Mouse (Mus musculus): ENCODE results near the gene 1600014C23Rik. TPM values are rescaled to one million over a fixed set of nuclear protein-coding genes. Genes with fewer than 3 reads are reported as not detected.
A peak's percentile ranks its signal among the peaks of the same experiment; 100 is the strongest.

The 1600014C23Rik gene
- polyA plus RNA-seq, 1 experiment from 2014 or later: not detected

DNA sequence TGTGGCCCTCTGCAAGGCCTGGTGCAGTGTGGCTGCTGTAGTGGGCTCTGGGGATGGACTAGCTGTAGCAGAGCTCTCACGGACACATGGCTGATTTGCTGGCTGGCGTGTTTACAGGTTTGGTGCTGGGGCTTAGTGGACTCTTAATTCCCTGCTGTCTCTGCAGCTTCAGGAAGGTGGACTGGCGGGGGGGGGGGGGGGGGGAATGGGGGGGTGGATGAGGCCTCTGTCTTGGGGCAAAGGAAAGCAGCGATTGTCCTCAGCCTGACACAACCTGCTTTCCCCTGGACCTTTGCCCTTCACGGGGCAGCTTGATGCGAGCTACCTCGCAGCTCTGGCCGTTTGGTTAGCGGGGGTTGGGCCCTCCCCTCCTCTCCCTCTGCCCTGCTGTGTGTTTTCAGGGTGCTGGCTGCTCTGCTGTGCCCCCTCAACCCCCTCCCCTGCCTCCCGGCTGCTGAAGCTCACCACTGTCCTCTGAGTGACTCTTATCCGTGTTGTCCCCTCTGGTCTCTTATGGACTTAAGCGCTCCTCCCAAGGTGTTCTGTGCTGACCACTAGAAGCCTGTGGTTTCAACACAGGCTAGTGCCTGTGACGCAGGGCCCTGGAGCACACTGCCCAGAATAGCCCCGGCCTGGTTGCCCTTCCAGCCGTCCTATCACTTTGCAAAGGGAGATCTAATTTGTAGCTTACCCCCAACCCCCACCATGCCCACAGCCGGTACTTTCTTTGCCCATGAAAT lies 33.0 kb downstream of the 1600014C23Rik start:
- peak overlapping the region; percentile 88 for H3K27ac ChIP-seq (ENCODE audit: low read length)

DNA sequence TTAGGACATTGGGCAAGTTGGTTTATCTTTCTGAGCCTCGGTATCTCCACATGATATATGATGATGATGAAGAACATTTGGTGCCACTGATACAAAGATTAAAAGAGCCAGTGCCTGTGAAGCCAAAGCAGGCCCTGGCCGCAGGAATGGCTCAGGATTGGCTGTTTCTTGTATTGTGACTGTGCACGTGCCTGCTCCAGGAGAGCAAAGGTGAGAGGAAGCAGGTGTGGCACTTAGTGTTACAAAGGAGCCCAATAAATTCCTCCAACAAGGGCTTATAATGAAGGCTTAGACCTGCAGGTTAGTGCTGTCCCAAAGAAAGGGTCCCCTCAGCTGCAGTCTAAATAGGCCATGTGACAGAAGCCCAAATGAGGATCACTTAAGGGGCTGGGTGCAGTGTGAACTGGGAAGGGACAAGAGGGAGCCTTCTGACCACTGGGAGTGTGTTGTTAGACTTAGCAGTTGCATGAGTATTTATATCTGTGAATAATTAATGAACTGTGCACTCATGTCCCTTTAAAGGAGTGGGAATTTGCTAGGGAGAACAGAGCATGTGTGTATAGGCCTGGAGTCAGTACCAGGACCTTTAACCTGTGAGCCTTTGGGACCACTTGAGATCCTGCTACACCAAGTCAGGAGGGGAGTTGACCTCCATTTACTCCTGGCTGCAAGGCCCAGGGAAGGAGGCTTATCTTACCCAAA lies 34.5 kb downstream of the 1600014C23Rik start:
- WGBS: 65% methylated on average over 3 of the region's 3 CpGs
- Histone ChIP-seq H3K4me2 (replicated peaks; ENCODE audit: low read depth, low read length) (no peak overlapping the region), H3K27me3 (replicated peaks; ENCODE audit: insufficient read depth, low read length) (no peaks in the 10 kb centered on the region), H3K9ac (replicated peaks; ENCODE audit: low read depth) (no peak overlapping the region), H3K4me1 (ENCODE audit: insufficient read depth, low read depth, low read length) (peaks cover 5% of the 10 kb centered on the region), H3K27ac (ENCODE audit: low read length) (peak overlapping the region; percentile 28; the same call in 1 of the 2 replicates), H3K4me3 (ENCODE audit: low read depth, low read length) (no peak overlapping the region), H3K9me3 (ENCODE audit: low read length) (no peaks in the 10 kb centered on the region), H3K36me3 (ENCODE audit: insufficient read depth, low read length) (no peaks in the 10 kb centered on the region)
- peak; percentile 23 for ATAC-seq
- peak; percentile 49 for DNase-seq (ENCODE audit: low spot score)
- TF ChIP-seq CTCF (IDR thresholded peaks at IDR 0.05) (no peak), EP300 (IDR thresholded peaks at IDR 0.05) (0 out of 2 replicates have a peak, but pooled peaks have one; percentile 25)

More for the DNA sequence above, 33.0 kb downstream of the 1600014C23Rik start:
- no peak overlapping the region for H3K4me3 ChIP-seq (ENCODE audit: low read depth, low read length)
- no peaks in the 10 kb centered on the region for H3K36me3 ChIP-seq (ENCODE audit: insufficient read depth, low read length)
- no peaks in the 10 kb centered on the region for H3K27me3 ChIP-seq (replicated peaks; ENCODE audit: insufficient read depth, low read length)
- no peaks in the 10 kb centered on the region for H3K9me3 ChIP-seq (ENCODE audit: low read length)
- peaks cover 2% of the 10 kb centered on the region for H3K4me1 ChIP-seq (ENCODE audit: insufficient read depth, low read depth, low read length)
- DNase-seq (ENCODE audit: low spot score) (peak; percentile 82), ATAC-seq (peak; percentile 88)
- no peak overlapping the region for H3K4me2 ChIP-seq (replicated peaks; ENCODE audit: low read depth, low read length)
- WGBS: 46% methylated on average over 9 of the region's 16 CpGs
- TF ChIP-seq EP300 (IDR thresholded peaks at IDR 0.05) (peak; percentile 69), CTCF (IDR thresholded peaks at IDR 0.05) (no peak)
- H3K9ac ChIP-seq (replicated peaks; ENCODE audit: low read depth): no peak overlapping the region

DNA sequence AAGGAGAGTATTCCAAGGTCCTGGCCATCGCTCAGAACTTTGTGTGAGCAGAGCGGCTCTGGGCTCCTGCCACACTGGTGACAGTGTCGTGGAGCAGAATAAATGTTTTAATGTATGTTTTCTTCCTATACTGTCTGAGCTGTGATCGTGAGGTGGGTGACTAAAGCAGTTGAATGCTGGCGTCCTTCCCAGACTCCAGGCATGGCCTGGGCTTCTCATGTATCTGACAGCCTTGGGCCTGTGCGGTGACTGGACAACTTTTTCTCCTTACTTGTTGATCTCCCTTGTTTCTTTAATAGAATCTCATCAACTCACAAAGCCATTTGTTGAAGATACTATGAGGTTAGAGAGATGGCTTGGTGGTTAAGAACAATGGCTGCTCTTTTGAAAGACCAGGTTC lies 35.3 kb downstream of the 1600014C23Rik start:
- H3K36me3 ChIP-seq (ENCODE audit: insufficient read depth, low read length): no peaks in the 10 kb centered on the region
- H3K4me3 ChIP-seq (ENCODE audit: low read depth, low read length): no peak overlapping the region
- H3K4me2 ChIP-seq (replicated peaks; ENCODE audit: low read depth, low read length): no peak overlapping the region
- H3K9me3 ChIP-seq (ENCODE audit: low read length): no peaks in the 10 kb centered on the region
- peaks cover 9% of the 10 kb centered on the region for H3K4me1 ChIP-seq (ENCODE audit: insufficient read depth, low read depth, low read length)
- ATAC-seq: no peak
- 0 out of 2 replicates have a peak overlapping the region, but pooled peaks have one; percentile 33 for H3K27ac ChIP-seq (ENCODE audit: low read length)
- DNase-seq (ENCODE audit: low spot score): no peak
- no peaks in the 10 kb centered on the region for H3K27me3 ChIP-seq (replicated peaks; ENCODE audit: insufficient read depth, low read length)
- WGBS: 57% methylated on average over 6 of the region's 6 CpGs
- no peak overlapping the region for H3K9ac ChIP-seq (replicated peaks; ENCODE audit: low read depth)
- TF ChIP-seq EP300 (IDR thresholded peaks at IDR 0.05) (no peak), CTCF (IDR thresholded peaks at IDR 0.05) (no peak)

GRCm38 (mm10) chr17:45696981-45697380 lies 36.7 kb downstream of the 1600014C23Rik start:
- no peak for TF ChIP-seq CTCF (IDR thresholded peaks at IDR 0.05)
- TF ChIP-seq EP300 (IDR thresholded peaks at IDR 0.05): no peak
- Histone ChIP-seq H3K9me3 (ENCODE audit: low read length) (no peaks in the 10 kb centered on the region), H3K4me1 (ENCODE audit: insufficient read depth, low read depth, low read length) (peaks cover 17% of the 10 kb centered on the region), H3K4me2 (replicated peaks; ENCODE audit: low read depth, low read length) (no peak overlapping the region), H3K4me3 (ENCODE audit: low read depth, low read length) (no peak overlapping the region), H3K9ac (replicated peaks; ENCODE audit: low read depth) (no peak overlapping the region), H3K36me3 (ENCODE audit: insufficient read depth, low read length) (no peaks in the 10 kb centered on the region), H3K27ac (ENCODE audit: low read length) (peak overlapping the region; percentile 27; the same call in 1 of the 2 replicates), H3K27me3 (replicated peaks; ENCODE audit: insufficient read depth, low read length) (no peaks in the 10 kb centered on the region)
- DNase-seq (ENCODE audit: low spot score) (no peak), ATAC-seq (no peak)
- WGBS: 77% methylated on average over 9 of the region's 9 CpGs

DNA sequence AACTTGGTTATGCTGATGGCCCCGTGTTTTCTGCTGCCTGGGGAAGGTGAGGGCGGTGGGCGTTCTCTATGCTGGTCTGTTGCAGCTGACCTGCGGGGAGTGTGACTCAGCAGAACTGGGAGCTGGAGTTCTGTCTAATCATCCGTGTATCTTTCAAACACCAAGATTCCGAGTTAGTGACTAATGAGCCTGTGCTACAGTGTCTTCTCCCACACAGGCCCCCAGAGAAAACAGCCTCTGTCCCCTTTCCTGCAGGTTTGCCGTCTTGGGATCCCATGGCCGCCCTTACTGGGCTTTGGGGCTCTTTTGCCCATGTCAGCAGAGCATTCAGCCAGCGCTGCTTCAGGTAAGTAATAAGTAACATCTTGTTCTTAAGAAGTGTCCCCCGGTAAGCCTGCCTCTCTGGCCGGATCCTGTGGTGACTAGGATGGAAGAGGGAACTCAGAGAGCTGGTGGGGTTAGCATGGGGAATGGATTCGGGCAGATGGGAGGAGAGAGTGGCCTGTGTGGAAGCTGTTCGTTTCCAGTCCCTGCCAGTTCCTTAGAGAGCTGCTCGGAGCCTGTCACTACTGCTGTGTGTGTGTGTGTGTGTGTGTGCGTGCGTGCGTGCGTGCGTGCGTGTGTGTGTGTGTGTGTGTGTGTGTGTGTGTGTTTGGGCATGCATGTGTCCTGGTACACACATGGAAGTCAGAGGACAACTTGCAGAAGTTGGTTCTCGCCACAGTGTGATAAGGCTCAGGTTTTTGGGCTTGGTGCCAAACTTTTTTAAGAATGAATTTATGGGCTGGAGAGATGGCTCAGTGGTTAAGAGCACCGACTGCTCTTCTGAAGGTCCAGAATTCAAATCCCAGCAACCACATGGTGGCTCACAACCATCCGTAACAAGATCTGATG lies 38.2 kb downstream of the 1600014C23Rik start:
- Histone ChIP-seq H3K4me3 (ENCODE audit: low read depth, low read length) (no peak overlapping the region), H3K9ac (replicated peaks; ENCODE audit: low read depth) (no peak overlapping the region), H3K27ac (ENCODE audit: low read length) (peak overlapping the region; percentile 86), H3K9me3 (ENCODE audit: low read length) (no peaks in the 10 kb centered on the region), H3K4me1 (ENCODE audit: insufficient read depth, low read depth, low read length) (peaks cover 17% of the 10 kb centered on the region), H3K4me2 (replicated peaks; ENCODE audit: low read depth, low read length) (no peak overlapping the region), H3K27me3 (replicated peaks; ENCODE audit: insufficient read depth, low read length) (no peaks in the 10 kb centered on the region), H3K36me3 (ENCODE audit: insufficient read depth, low read length) (no peaks in the 10 kb centered on the region)
- 59% methylated on average over 22 of the region's 23 CpGs for WGBS
- TF ChIP-seq CTCF (IDR thresholded peaks at IDR 0.05): no peak
- TF ChIP-seq EP300 (IDR thresholded peaks at IDR 0.05): no peak
- DNase-seq (ENCODE audit: low spot score) (no peak), ATAC-seq (no peak)

All from lung, postnatal 0 days (tissue).